Mouse (Mus musculus): ENCODE data around the gene Cwf19l1. TPM values are rescaled to one million over a fixed set of nuclear protein-coding genes. Genes with fewer than 3 reads are reported as not detected.

Cwf19l1 gene
- polyA plus RNA-seq, 2 experiments from 2014 or later, result 31.4 to 31.6 TPM

GRCm38 (mm10) chr19:44111706-44112105 lies 24.0 kb downstream of the Cwf19l1 start:
- ATAC-seq, result no peak

GRCm38 (mm10) chr19:44110356-44110755 lies 25.3 kb downstream of the Cwf19l1 start:
- no peak for ATAC-seq

- ATAC-seq, result no peak
Measured at GRCm38 (mm10) chr19:44108996-44109395, 26.7 kb downstream of the Cwf19l1 start.

- ATAC-seq, result no peak
Measured at GRCm38 (mm10) chr19:44107661-44108521, 27.8 kb downstream of the Cwf19l1 start.

GRCm38 (mm10) chr19:44106831-44107660 lies 28.6 kb downstream of the Cwf19l1 start, which contains the start of gene Chuk:
Chuk (minus strand) TSS chr19:44107480.
- peak; percentile 100 for ATAC-seq

GRCm38 (mm10) chr19:44104393-44104792 lies 31.3 kb downstream of the Cwf19l1 start:
- ATAC-seq, result no peak

GRCm38 (mm10) chr19:44103001-44103400 lies 32.7 kb downstream of the Cwf19l1 start:
- no peak for ATAC-seq

GRCm38 (mm10) chr19:44100840-44101239 lies 34.8 kb downstream of the Cwf19l1 start:
- ATAC-seq, result no peak

GRCm38 (mm10) chr19:44086278-44086677 lies 49.4 kb downstream of the Cwf19l1 start:
- ATAC-seq, result no peak

- no peak for ATAC-seq
Measured at GRCm38 (mm10) chr19:44080920-44081319, 54.8 kb downstream of the Cwf19l1 start.

GRCm38 (mm10) chr19:44080023-44080422 lies 55.7 kb downstream of the Cwf19l1 start:
- ATAC-seq, result no peak

GRCm38 (mm10) chr19:44077024-44077423 lies 58.7 kb downstream of the Cwf19l1 start:
- no peak for ATAC-seq

- ATAC-seq, result no peak
Measured at GRCm38 (mm10) chr19:44076457-44076856, 59.2 kb downstream of the Cwf19l1 start.

- no peak for ATAC-seq
Measured at GRCm38 (mm10) chr19:44074986-44075385, 60.7 kb downstream of the Cwf19l1 start.

GRCm38 (mm10) chr19:44071166-44071565 lies 64.5 kb downstream of the Cwf19l1 start:
- ATAC-seq, result no peak

- ATAC-seq, result no peak
Measured at GRCm38 (mm10) chr19:44069914-44070232, 65.8 kb downstream of the Cwf19l1 start.

- ATAC-seq, result peak; percentile 85
Measured at GRCm38 (mm10) chr19:44069121-44069913, 66.4 kb downstream of the Cwf19l1 start, which contains the start of gene Erlin1. Erlin1 (minus strand) TSS chr19:44069785.

GRCm38 (mm10) chr19:44068232-44068631 lies 67.4 kb downstream of the Cwf19l1 start:
- ATAC-seq, result no peak

- ATAC-seq, result no peak
Measured at GRCm38 (mm10) chr19:44067323-44068049, 68.2 kb downstream of the Cwf19l1 start.

GRCm38 (mm10) chr19:44064734-44065133 lies 70.9 kb downstream of the Cwf19l1 start:
- ATAC-seq, result no peak

GRCm38 (mm10) chr19:44063773-44064172 lies 71.9 kb downstream of the Cwf19l1 start:
- no peak for ATAC-seq

GRCm38 (mm10) chr19:44060226-44060625 lies 75.5 kb downstream of the Cwf19l1 start:
- no peak for ATAC-seq

Data from CD4-positive, CD25-positive, alpha-beta regulatory T cell, adult 4 months (primary cell).